Mouse (Mus musculus): ENCODE measurements at regions not wholly inside any gene's neighbourhood (a gene's known extent, or its start where the extent isn't known, plus 50 kb on each side); places are given as distances from the start of the nearest gene placed in this dataset.

- no peak for DNase-seq (ENCODE audit: low spot score)
Observed at GRCm38 (mm10) chr9:47909051-47909450, 252.8 kb upstream of the Nxpe4 start.

- peak; percentile 76 for DNase-seq (ENCODE audit: low spot score)
Observed at GRCm38 (mm10) chr9:47910501-47910906, 251.3 kb upstream of the Nxpe4 start.

- no peak for DNase-seq (ENCODE audit: low spot score)
Observed at GRCm38 (mm10) chr9:47912823-47913222, 249.0 kb upstream of the Nxpe4 start.

- no peak for DNase-seq (ENCODE audit: low spot score)
Observed at GRCm38 (mm10) chr9:47935299-47935698, 226.5 kb upstream of the Nxpe4 start.

GRCm38 (mm10) chr9:47935957-47936457, 225.8 kb upstream of the Nxpe4 start:
- DNase-seq (ENCODE audit: low spot score), result peak; percentile 79

- DNase-seq (ENCODE audit: low spot score), result no peak
Observed at GRCm38 (mm10) chr9:47938941-47939710, 222.7 kb upstream of the Nxpe4 start.

- no peak for DNase-seq (ENCODE audit: low spot score)
Observed at GRCm38 (mm10) chr9:47942761-47943583, 218.9 kb upstream of the Nxpe4 start.

- no peak for DNase-seq (ENCODE audit: low spot score)
Observed at GRCm38 (mm10) chr9:47946226-47946625, 215.6 kb upstream of the Nxpe4 start.

GRCm38 (mm10) chr9:47957881-47958280, 203.9 kb upstream of the Nxpe4 start:
- no peak for DNase-seq (ENCODE audit: low spot score)

- no peak for DNase-seq (ENCODE audit: low spot score)
Observed at GRCm38 (mm10) chr9:47958861-47959260, 203.0 kb upstream of the Nxpe4 start.

GRCm38 (mm10) chr9:47961176-47961575, 200.6 kb upstream of the Nxpe4 start:
- no peak for DNase-seq (ENCODE audit: low spot score)

- DNase-seq (ENCODE audit: low spot score), result no peak
Observed at GRCm38 (mm10) chr9:47962161-47962560, 199.7 kb upstream of the Nxpe4 start.

- DNase-seq (ENCODE audit: low spot score), result no peak
Observed at GRCm38 (mm10) chr9:47962589-47962988, 199.2 kb upstream of the Nxpe4 start.

GRCm38 (mm10) chr9:47973130-47973529, 188.7 kb upstream of the Nxpe4 start:
- no peak for DNase-seq (ENCODE audit: low spot score)

- no peak for DNase-seq (ENCODE audit: low spot score)
Observed at GRCm38 (mm10) chr9:47985356-47986111, 176.3 kb upstream of the Nxpe4 start.

- DNase-seq (ENCODE audit: low spot score), result no peak
Observed at GRCm38 (mm10) chr9:47987266-47987665, 174.6 kb upstream of the Nxpe4 start.

GRCm38 (mm10) chr9:47994671-47995070, 167.2 kb upstream of the Nxpe4 start:
- DNase-seq (ENCODE audit: low spot score), result no peak

GRCm38 (mm10) chr9:47999632-48000031, 162.2 kb upstream of the Nxpe4 start:
- no peak for DNase-seq (ENCODE audit: low spot score)

- DNase-seq (ENCODE audit: low spot score), result no peak
Observed at GRCm38 (mm10) chr9:48029021-48029420, 132.8 kb upstream of the Nxpe4 start.

GRCm38 (mm10) chr9:48030839-48031238, 131.0 kb upstream of the Nxpe4 start:
- no peak for DNase-seq (ENCODE audit: low spot score)

GRCm38 (mm10) chr9:48035959-48036358, 125.9 kb upstream of the Nxpe4 start:
- DNase-seq (ENCODE audit: low spot score), result no peak

GRCm38 (mm10) chr9:48044826-48045225, 117.0 kb upstream of the Nxpe4 start:
- no peak for DNase-seq (ENCODE audit: low spot score)
